Mouse (Mus musculus): Measurements from ENCODE around the gene Ces5a.

GRCm38 (mm10) chr8:93571369-93571985, 35.8 kb upstream of the Ces5a start:
- TF ChIP-seq POLR2A (IDR thresholded peaks at IDR 0.05; ENCODE audit: insufficient read depth, low read depth, low read length) (no peak), CTCF (IDR thresholded peaks at IDR 0.05) (no peak)
